Mouse (Mus musculus) spleen, embryonic (tissue): ENCODE measurements around the gene Phf21a.

ENCODE experiments used
- CTCF ChIA-PET: fragments of 350-600 bp; sonication (Branson Sonifier 250); formaldehyde crosslinking; loops from one replicate; lab custom pipeline; 2022; lab: Charles Lee

The Phf21a gene

GRCm38 (mm10) chr2:92092817-92093216 is at the start of gene Phf21a:
Phf21a (plus strand) TSS chr2:92093117.
- CTCF ChIA-PET: no interaction called here

GRCm38 (mm10) chr2:92043285-92043684 is 49.6 kb upstream of the Phf21a start:
- CTCF ChIA-PET: no interaction called here

GRCm38 (mm10) chr2:92047601-92048000 is 45.3 kb upstream of the Phf21a start:
- CTCF ChIA-PET: no interaction called here

GRCm38 (mm10) chr2:92048034-92048690 is 44.8 kb upstream of the Phf21a start:
- CTCF ChIA-PET: no interaction called here

- CTCF ChIA-PET: no interaction called here
Observed at GRCm38 (mm10) chr2:92052188-92052587, 40.7 kb upstream of the Phf21a start.

GRCm38 (mm10) chr2:92052754-92053153 is 40.2 kb upstream of the Phf21a start:
- CTCF ChIA-PET: interaction anchor here (0.6 kb wide), 1 partner anchor 314 kb away, joined by 4 read pairs; no protein-coding TSS in a partner anchor

- CTCF ChIA-PET: no interaction called here
Observed at GRCm38 (mm10) chr2:92055101-92055813, 37.7 kb upstream of the Phf21a start.

GRCm38 (mm10) chr2:92055831-92056236 is 37.1 kb upstream of the Phf21a start:
- CTCF ChIA-PET: interaction anchor here (1.0 kb wide), 1 partner anchor 72 kb away, joined by 15 read pairs; no protein-coding TSS in a partner anchor

- CTCF ChIA-PET: interaction anchor here (0.5 to 1.0 kb wide), 3 partner anchors 9 to 95 kb away, joined by 3 to 15 read pairs (median 3); no protein-coding TSS in a partner anchor
Observed at GRCm38 (mm10) chr2:92056760-92057159, 36.2 kb upstream of the Phf21a start.

- CTCF ChIA-PET: interaction anchor here (0.6 to 1.6 kb wide), 3 partner anchors 71 to 93 kb away, joined by 3 to 6 read pairs (median 3); no protein-coding TSS in a partner anchor
Observed at GRCm38 (mm10) chr2:92058469-92058868, 34.4 kb upstream of the Phf21a start.

- CTCF ChIA-PET: interaction anchor here (1.1 to 1.6 kb wide), 2 partner anchors 72 to 94 kb away, joined by 3 to 6 read pairs; no protein-coding TSS in a partner anchor
Observed at GRCm38 (mm10) chr2:92058936-92059335, 34.0 kb upstream of the Phf21a start.

GRCm38 (mm10) chr2:92059481-92060220 is 33.3 kb upstream of the Phf21a start:
- CTCF ChIA-PET: interaction anchor here (0.6 kb wide), 1 partner anchor 14 kb away, joined by 3 read pairs; no protein-coding TSS in a partner anchor

- CTCF ChIA-PET: interaction anchor here (0.6 kb wide), 1 partner anchor 13 kb away, joined by 3 read pairs; no protein-coding TSS in a partner anchor
Observed at GRCm38 (mm10) chr2:92060291-92060690, 32.6 kb upstream of the Phf21a start.

GRCm38 (mm10) chr2:92061337-92061736 is 31.6 kb upstream of the Phf21a start:
- CTCF ChIA-PET: no interaction called here

GRCm38 (mm10) chr2:92063106-92063505 is 29.8 kb upstream of the Phf21a start:
- CTCF ChIA-PET: no interaction called here

- CTCF ChIA-PET: interaction anchor here (0.9 kb wide), 1 partner anchor 9 kb away, joined by 3 read pairs; no protein-coding TSS in a partner anchor
Observed at GRCm38 (mm10) chr2:92065269-92065888, 27.5 kb upstream of the Phf21a start.

- CTCF ChIA-PET: interaction anchor here (0.9 kb wide), 1 partner anchor 9 kb away, joined by 3 read pairs; no protein-coding TSS in a partner anchor
Observed at GRCm38 (mm10) chr2:92065938-92066337, 27.0 kb upstream of the Phf21a start.

GRCm38 (mm10) chr2:92066899-92067298 is 26.0 kb upstream of the Phf21a start:
- CTCF ChIA-PET: interaction anchor here (0.6 kb wide), 1 partner anchor 371 kb away, joined by 18 read pairs; no protein-coding TSS in a partner anchor

GRCm38 (mm10) chr2:92067600-92067999 is 25.3 kb upstream of the Phf21a start:
- CTCF ChIA-PET: no interaction called here

GRCm38 (mm10) chr2:92069630-92070029 is 23.3 kb upstream of the Phf21a start:
- CTCF ChIA-PET: no interaction called here

GRCm38 (mm10) chr2:92071143-92071542 is 21.8 kb upstream of the Phf21a start:
- CTCF ChIA-PET: interaction anchor here (0.7 kb wide), 1 partner anchor 69 kb away, joined by 4 read pairs; no protein-coding TSS in a partner anchor
